Mouse (Mus musculus) heart, postnatal 0 days (tissue): ENCODE data around the gene Gja5. TPM values are rescaled to one million over a fixed set of nuclear protein-coding genes. Genes with fewer than 3 reads are reported as not detected.
A peak's percentile ranks its signal among the peaks of the same experiment; 100 is the strongest.

Source experiments
- ATAC-seq: fragments of 200-750 bp; cut with Nextera tagmentation; 2 replicates; pipeline ENCODE4 v1.8.0; 2017; ENCODE audit warnings: low read depth, moderate number of reproducible peaks, moderate library complexity; ENCODE audit not compliant: insufficient read depth
- DNase-seq: peaks from one replicate; pipeline ENCODE4 v3.0.0-alpha.2; 2016; ENCODE audit warnings: low spot score
- H3K27ac ChIP-seq: fragments of 300-500 bp; sonication (generic); 2 replicates; pipeline ENCODE4 v1.5.1; 2014; ENCODE audit warnings: low read depth, mild to moderate bottlenecking
- H3K27me3 ChIP-seq: fragments of 300-500 bp; sonication (generic); 2 replicates; pipeline ENCODE4 v1.6.1; 2014; ENCODE audit warnings: low read length, mixed read lengths; ENCODE audit not compliant: control insufficient read depth, insufficient read depth
- H3K36me3 ChIP-seq: fragments of 300-500 bp; sonication (generic); replicated peaks from 2 replicates; pipeline ENCODE4 v1.6.1; 2014; ENCODE audit warnings: low read length, mixed read lengths; ENCODE audit not compliant: control insufficient read depth, insufficient read depth
- H3K4me1 ChIP-seq: fragments of 300-500 bp; sonication (generic); 2 replicates; pipeline ENCODE4 v1.6.1; 2014; ENCODE audit warnings: antibody characterized with exemption; ENCODE audit not compliant: control insufficient read depth, insufficient read depth
- H3K4me2 ChIP-seq: fragments of 300-500 bp; sonication (generic); 2 replicates; pipeline ENCODE4 v1.6.1; 2014; ENCODE audit warnings: low read depth, mild to moderate bottlenecking, low read length, moderate library complexity
- H3K4me3 ChIP-seq: fragments of 300-500 bp; sonication (generic); 2 replicates; pipeline ENCODE4 v1.5.1; 2014; ENCODE audit warnings: low read depth, low read length
- H3K9ac ChIP-seq: fragments of 300-500 bp; sonication (generic); replicated peaks from 2 replicates; pipeline ENCODE4 v1.6.1; 2014; ENCODE audit warnings: low read depth, low read length, mixed read lengths
- H3K9me3 ChIP-seq: fragments of 300-500 bp; sonication (generic); replicated peaks from 2 replicates; pipeline ENCODE4 v1.6.1; 2016; ENCODE audit warnings: low read length; ENCODE audit not compliant: control insufficient read depth
- CTCF ChIP-seq: IDR thresholded peaks from 2 replicates; pipeline ENCODE4 v1.5.1; 2016; ENCODE audit warnings: antibody characterized with exemption, control low read depth, low read depth
- EP300 ChIP-seq: IDR thresholded peaks from 2 replicates; pipeline ENCODE4 v1.6.1; 2016; ENCODE audit warnings: antibody characterized with exemption, low read depth
- WGBS: fragments of 180-500 bp; shearing (Covaris S2); extraction: QIAGEN DNeasy Blood & Tissue Kit; methylation state at CpG from one replicate; pipeline ENCODE4 v1.1.7; 2014; 5-methylcytosine and 5-hydroxymethylcytosine counted together
- polyA plus RNA-seq: library from polyadenylated mRNA; unstranded; fragments of >200 nt; fragmentation: Nextera tagmentation; extraction: Ambion mirVana; gene quantifications from 2 replicates; pipeline ENCODE4 v1.2.1, GENCODE M21; 2015
- total RNA-seq: library from RNA; depleted of rRNA; stranded (reverse); fragments of >200 nt; gene quantifications from 2 replicates; pipeline ENCODE4 v1.2.3, GENCODE M21; 2014; ENCODE audit warnings: low replicate concordance

Gja5 gene
- total and polyA plus RNA-seq, 2 experiments from 2014 or later: 67.5 to 67.6 TPM

GRCm38 (mm10) chr3:96963088-96964034 is 58.9 kb downstream of the Gja5 start:
- ATAC-seq (no peak), DNase-seq (no peak)
- H3K9me3 ChIP-seq: no peaks in the 10 kb centered on the region
- H3K27me3 ChIP-seq: no peaks in the 10 kb centered on the region
- TF ChIP-seq EP300: no peak
- no peak for TF ChIP-seq CTCF
- no peak overlapping the region for H3K4me3 ChIP-seq
- no peak overlapping the region for H3K4me2 ChIP-seq
- WGBS: 66% methylated on average over 12 of the region's 12 CpGs
- H3K9ac ChIP-seq: no peak overlapping the region
- H3K36me3 ChIP-seq: no peaks in the 10 kb centered on the region
- no peak overlapping the region for H3K27ac ChIP-seq
- no peaks in the 10 kb centered on the region for H3K4me1 ChIP-seq

GRCm38 (mm10) chr3:96970986-96971385 is 66.5 kb downstream of the Gja5 start:
- Histone ChIP-seq H3K9me3 (no peaks in the 10 kb centered on the region), H3K27ac (peak overlapping the region; percentile 57), H3K4me1 (no peaks in the 10 kb centered on the region), H3K4me2 (no peak overlapping the region), H3K27me3 (no peaks in the 10 kb centered on the region), H3K9ac (no peak overlapping the region), H3K36me3 (no peaks in the 10 kb centered on the region), H3K4me3 (no peak overlapping the region)
- DNase-seq (peak; percentile 42), ATAC-seq (peak; percentile 73)
- TF ChIP-seq CTCF: no peak
- peak; percentile 56 for TF ChIP-seq EP300
- 3% methylated on average over 7 of the region's 7 CpGs for WGBS

DNA sequence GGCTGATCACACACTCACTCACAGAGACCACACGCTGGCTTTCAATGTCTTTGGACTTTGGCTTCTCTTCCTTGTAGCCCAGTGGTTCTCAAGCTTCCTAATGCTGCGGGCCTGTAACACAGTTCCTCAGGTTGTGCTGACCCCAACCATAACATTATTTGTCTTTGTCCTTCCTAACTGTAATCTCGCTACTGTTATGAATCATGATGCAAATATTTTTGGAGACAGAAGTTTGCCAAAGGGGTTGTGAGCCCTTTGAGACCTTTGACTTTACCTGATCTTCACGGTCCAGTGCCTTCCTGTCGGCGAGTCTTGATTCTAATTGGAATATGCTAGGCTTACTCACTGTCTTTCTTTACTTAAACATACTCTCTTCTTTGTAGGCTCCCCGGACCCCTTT is 70.0 kb downstream of the Gja5 start:
- no peak overlapping the region for H3K9ac ChIP-seq
- DNase-seq (no peak), ATAC-seq (no peak)
- H3K4me3 ChIP-seq: no peak overlapping the region
- H3K4me1 ChIP-seq: no peaks in the 10 kb centered on the region
- no peak overlapping the region for H3K27ac ChIP-seq
- no peaks in the 10 kb centered on the region for H3K36me3 ChIP-seq
- WGBS: 86% methylated on average over 7 of the region's 7 CpGs
- TF ChIP-seq CTCF (no peak), EP300 (no peak)
- no peaks in the 10 kb centered on the region for H3K27me3 ChIP-seq
- H3K4me2 ChIP-seq: no peak overlapping the region
- no peaks in the 10 kb centered on the region for H3K9me3 ChIP-seq

DNA sequence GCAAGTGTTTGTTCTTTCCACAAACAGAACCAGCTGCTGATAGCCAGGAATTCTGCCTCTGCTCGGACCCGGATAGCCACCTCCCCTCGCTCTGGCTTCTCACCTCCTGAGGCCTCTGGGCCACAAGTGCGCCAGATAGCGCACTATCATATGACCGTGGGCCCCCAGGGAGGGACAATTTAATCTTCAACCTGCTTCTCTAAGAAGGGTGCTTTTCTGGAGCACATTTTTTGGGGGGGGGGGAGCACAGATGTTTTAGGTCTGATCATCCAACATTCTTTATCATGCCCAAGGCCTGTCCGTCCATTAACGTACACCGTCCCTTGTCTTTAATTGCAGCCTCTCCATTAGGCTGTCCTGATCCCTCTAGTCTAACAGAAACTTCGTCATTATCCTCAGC is 71.1 kb downstream of the Gja5 start:
- Histone ChIP-seq H3K27ac (no peak overlapping the region), H3K36me3 (no peaks in the 10 kb centered on the region), H3K9me3 (no peaks in the 10 kb centered on the region), H3K27me3 (no peaks in the 10 kb centered on the region), H3K4me1 (no peaks in the 10 kb centered on the region), H3K4me3 (no peak overlapping the region), H3K9ac (no peak overlapping the region), H3K4me2 (no peak overlapping the region)
- ATAC-seq: no peak
- TF ChIP-seq CTCF: no peak
- no peak for TF ChIP-seq EP300
- no peak for DNase-seq
- 63% methylated on average over 10 of the region's 10 CpGs for WGBS

- ATAC-seq (no peak), DNase-seq (no peak)
- TF ChIP-seq CTCF: no peak
- TF ChIP-seq EP300: no peak
- Histone ChIP-seq H3K36me3 (no peaks in the 10 kb centered on the region), H3K4me2 (no peak overlapping the region), H3K9me3 (no peaks in the 10 kb centered on the region), H3K4me1 (no peaks in the 10 kb centered on the region), H3K9ac (no peak overlapping the region), H3K4me3 (no peak overlapping the region), H3K27me3 (no peaks in the 10 kb centered on the region), H3K27ac (no peak overlapping the region)
- 77% methylated on average over 2 of the region's 2 CpGs for WGBS
Observed at GRCm38 (mm10) chr3:96977507-96977906, 73.0 kb downstream of the Gja5 start.
